ENCODE assay signal across 19 mouse cellular contexts in genomic region chr10:75774102-75774501, GRCm38 (mm10). TPM values are rescaled to one million over a fixed set of nuclear protein-coding genes. Genes with fewer than 3 reads are reported as not detected.
A peak's percentile ranks its signal among the peaks of the same experiment; 100 is the strongest.
DNase-seq lines count a peak whose midpoint lies in the region; ATAC-seq and TF ChIP-seq lines count a peak whose summit lies in the region.
"Had no signal": no experiment of that assay in that cellular context is flagged by ENCODE, and none has a peak within 500 bp of the region (broad histone marks: within the 10 kb centered on the region; RNA-seq: fewer than 3 reads in every experiment).

No protein-coding gene starts in this region.

- H3K27ac ChIP-seq in heart, embryonic 12.5 days (ENCODE audit: poor library complexity, severe bottlenecking) = no peak overlapping the region
- no peak overlapping the region for H3K27ac ChIP-seq in liver, embryonic 15.5 days (replicated peaks)
- no peak overlapping the region for H3K27ac ChIP-seq in liver, embryonic 11.5 days (ENCODE audit: low read depth, low read length)
- H3K27ac ChIP-seq in testis, adult 2 months (ENCODE audit: control insufficient read depth, insufficient read depth, low read depth, low read length) = 0 out of 2 replicates have a peak overlapping the region, but pooled peaks have one; percentile 80
- H3K27ac ChIP-seq: hindbrain, embryonic 14.5 days had no signal

- no peak for TF ChIP-seq POLR2A in testis, adult 2 months (IDR thresholded peaks at IDR 0.05; ENCODE audit: control insufficient read depth, low read depth, low read length)

- 84% methylated on average over 5 of the region's 5 CpGs for WGBS in heart, embryonic 12.5 days
- WGBS in liver, embryonic 15.5 days (ENCODE audit: insufficient replicate concordance) = 74% methylated on average over 5 of the region's 5 CpGs
- WGBS in liver, embryonic 11.5 days = 83% methylated on average over 5 of the region's 5 CpGs

- TF ChIP-seq CTCF in testis, adult 2 months (IDR thresholded peaks at IDR 0.05; ENCODE audit: control insufficient read depth, insufficient read depth, insufficient replicate concordance, low read depth, low read length) = no peak

- H3K4me1 ChIP-seq in heart, embryonic 12.5 days (replicated peaks) = peaks cover 10% of the 10 kb centered on the region
- H3K4me1 ChIP-seq in liver, embryonic 15.5 days (replicated peaks) = peaks cover 18% of the 10 kb centered on the region
- H3K4me1 ChIP-seq in liver, embryonic 11.5 days (replicated peaks; ENCODE audit: control insufficient read depth, insufficient read depth, low read length) = peaks cover 3% of the 10 kb centered on the region
- peaks cover 4% of the 10 kb centered on the region for H3K4me1 ChIP-seq in testis, adult 2 months (ENCODE audit: control insufficient read depth, insufficient read depth, low read length)

- peak; percentile 83 for DNase-seq in heart, adult 11 months
- no peak for DNase-seq in liver, embryonic 11.5 days (ENCODE audit: low spot score)
- no peak for DNase-seq in testis, postnatal 14 days (ENCODE audit: low spot score)
- no peak for DNase-seq in right cerebral cortex, postnatal 36 days (ENCODE audit: low spot score in 2 of 2)
- DNase-seq: adrenal gland, postnatal 14 days had no signal

- no peaks in the 10 kb centered on the region for H3K36me3 ChIP-seq in heart, embryonic 12.5 days
- H3K36me3 ChIP-seq in liver, embryonic 15.5 days (replicated peaks) = no peaks in the 10 kb centered on the region
- H3K36me3 ChIP-seq in liver, embryonic 11.5 days (ENCODE audit: control insufficient read depth, insufficient read depth, low read length) = no peaks in the 10 kb centered on the region
- H3K36me3 ChIP-seq in testis, adult 2 months (ENCODE audit: control insufficient read depth, insufficient read depth, low read length) = no peaks in the 10 kb centered on the region; the same call in 1 of the 2 replicates
- H3K36me3 ChIP-seq: forebrain, embryonic 10.5 days had no signal

- no peak overlapping the region for H3K9ac ChIP-seq in heart, embryonic 12.5 days
- no peak overlapping the region for H3K9ac ChIP-seq in liver, embryonic 15.5 days
- H3K9ac ChIP-seq in liver, embryonic 11.5 days (ENCODE audit: low read depth, low read length) = no peak overlapping the region
- H3K9ac ChIP-seq: hindbrain, embryonic 14.5 days had no signal

- H3K27me3 ChIP-seq in heart, embryonic 12.5 days (replicated peaks) = peaks cover 18% of the 10 kb centered on the region; the same call in 1 of the 2 replicates
- H3K27me3 ChIP-seq in liver, embryonic 15.5 days = peaks cover 19% of the 10 kb centered on the region
- H3K27me3 ChIP-seq in liver, embryonic 11.5 days (replicated peaks; ENCODE audit: control insufficient read depth, insufficient read depth, low read length) = peaks cover 6% of the 10 kb centered on the region
- no peaks in the 10 kb centered on the region for H3K27me3 ChIP-seq in testis, adult 2 months (ENCODE audit: control insufficient read depth, insufficient read depth, low read length)
- H3K27me3 ChIP-seq: CH12.LX, Patski had no signal

- no peak overlapping the region for H3K4me3 ChIP-seq in heart, embryonic 12.5 days
- no peak overlapping the region for H3K4me3 ChIP-seq in liver, embryonic 15.5 days (replicated peaks)
- H3K4me3 ChIP-seq in liver, embryonic 11.5 days (ENCODE audit: low read depth, low read length) = no peak overlapping the region
- no peak overlapping the region for H3K4me3 ChIP-seq in testis, adult 2 months (ENCODE audit: control insufficient read depth, low read depth, low read length)

- no peaks in the 10 kb centered on the region for H3K9me3 ChIP-seq in heart, embryonic 12.5 days (replicated peaks)
- no peaks in the 10 kb centered on the region for H3K9me3 ChIP-seq in liver, embryonic 15.5 days (replicated peaks)
- no peaks in the 10 kb centered on the region for H3K9me3 ChIP-seq in liver, embryonic 11.5 days (ENCODE audit: control insufficient read depth, low read length)
- H3K9me3 ChIP-seq: forebrain, embryonic 10.5 days; hindbrain, embryonic 10.5 days had no signal

- no peak overlapping the region for H3K4me2 ChIP-seq in heart, embryonic 12.5 days
- H3K4me2 ChIP-seq in liver, embryonic 15.5 days = 0 out of 2 replicates have a peak overlapping the region, but pooled peaks have one; percentile 94
- H3K4me2 ChIP-seq in liver, embryonic 11.5 days = no peak overlapping the region; the same call in 1 of the 2 replicates

- ATAC-seq in heart, embryonic 12.5 days (ENCODE audit: insufficient number of reproducible peaks, low FRiP score) = no peak
- ATAC-seq in liver, embryonic 15.5 days (ENCODE audit: insufficient read depth) = no peak
- ATAC-seq in liver, embryonic 11.5 days (replicated peaks; ENCODE audit: low FRiP score) = no peak

RNA-seq across cellular contexts. Expression of gene Ddt, which starts 0.9 kb away (rescaled TPM):
- polyA plus RNA-seq in heart, embryonic 12.5 days (2016; fragmentation: Nextera tagmentation; extraction: Ambion mirVana) = 31.0 and 35.3 TPM in 2 replicates
- 185 and 204 TPM in 2 replicates for polyA plus RNA-seq in liver, embryonic 15.5 days (2015; fragmentation: Nextera tagmentation; extraction: Ambion mirVana)
- polyA plus RNA-seq in liver, embryonic 11.5 days (2014; fragmentation: Nextera tagmentation; extraction: Ambion mirVana) = 198 and 213 TPM in 2 replicates
- 310 and 393 TPM in 2 replicates for polyA plus RNA-seq in testis, adult 2 months (2012; rRNA removed)

RNA-seq across cellular contexts. Expression of gene Gm20441, which starts 6.7 kb away (rescaled TPM):
- polyA plus RNA-seq in heart, embryonic 12.5 days (2016; fragmentation: Nextera tagmentation; extraction: Ambion mirVana) = not detected in 2 replicates
- not detected in 2 replicates for polyA plus RNA-seq in liver, embryonic 15.5 days (2015; fragmentation: Nextera tagmentation; extraction: Ambion mirVana)
- not detected in 2 replicates for polyA plus RNA-seq in liver, embryonic 11.5 days (2014; fragmentation: Nextera tagmentation; extraction: Ambion mirVana)
- polyA plus RNA-seq in testis, adult 2 months (2012; rRNA removed) = 0.19 TPM in 1 of 2 replicates, not detected in the other
- polyA plus RNA-seq: activated CD4-positive, CD25-positive, alpha-beta regulatory T cell, adult 4 months; embryonic facial prominence, embryonic 14.5 days; erythroblast, embryonic 14.5 days; forebrain, embryonic 10.5 days; heart, adult 2 months; heart, embryonic 11.5 days; heart, embryonic 16.5 days; hindbrain, embryonic 10.5 days; hindbrain, embryonic 14.5 days; Patski had no signal

RNA-seq across cellular contexts. Expression of gene Gstt3, which starts 7.1 kb away (rescaled TPM):
- polyA plus RNA-seq in heart, embryonic 12.5 days (2016; fragmentation: Nextera tagmentation; extraction: Ambion mirVana) = 2.7 and 3.2 TPM in 2 replicates
- 14.9 and 15.4 TPM in 2 replicates for polyA plus RNA-seq in liver, embryonic 15.5 days (2015; fragmentation: Nextera tagmentation; extraction: Ambion mirVana)
- polyA plus RNA-seq in liver, embryonic 11.5 days (2014; fragmentation: Nextera tagmentation; extraction: Ambion mirVana) = 6.3 and 7.9 TPM in 2 replicates
- 40.0 and 41.9 TPM in 2 replicates for polyA plus RNA-seq in testis, adult 2 months (2012; rRNA removed)
- polyA plus RNA-seq: erythroblast, embryonic 14.5 days had no signal

RNA-seq across cellular contexts. Expression of gene Cabin1, which starts 10.0 kb away (rescaled TPM):
- 26.0 and 26.7 TPM in 2 replicates for polyA plus RNA-seq in heart, embryonic 12.5 days (2016; fragmentation: Nextera tagmentation; extraction: Ambion mirVana)
- polyA plus RNA-seq in liver, embryonic 15.5 days (2015; fragmentation: Nextera tagmentation; extraction: Ambion mirVana) = 14.3 and 14.7 TPM in 2 replicates
- polyA plus RNA-seq in liver, embryonic 11.5 days (2014; fragmentation: Nextera tagmentation; extraction: Ambion mirVana) = 30.3 and 33.3 TPM in 2 replicates
- polyA plus RNA-seq in testis, adult 2 months (2012; rRNA removed) = 19.7 and 20.0 TPM in 2 replicates

RNA-seq across cellular contexts. Expression of gene Gstt1, which starts 24.3 kb away (rescaled TPM):
- 3.9 and 4.2 TPM in 2 replicates for polyA plus RNA-seq in heart, embryonic 12.5 days (2016; fragmentation: Nextera tagmentation; extraction: Ambion mirVana)
- 108 and 151 TPM in 2 replicates for polyA plus RNA-seq in liver, embryonic 15.5 days (2015; fragmentation: Nextera tagmentation; extraction: Ambion mirVana)
- 40.7 and 43.0 TPM in 2 replicates for polyA plus RNA-seq in liver, embryonic 11.5 days (2014; fragmentation: Nextera tagmentation; extraction: Ambion mirVana)
- 7.0 and 8.9 TPM in 2 replicates for polyA plus RNA-seq in testis, adult 2 months (2012; rRNA removed)
